Mouse (Mus musculus): ENCODE data around the gene Mfrp.

DNA sequence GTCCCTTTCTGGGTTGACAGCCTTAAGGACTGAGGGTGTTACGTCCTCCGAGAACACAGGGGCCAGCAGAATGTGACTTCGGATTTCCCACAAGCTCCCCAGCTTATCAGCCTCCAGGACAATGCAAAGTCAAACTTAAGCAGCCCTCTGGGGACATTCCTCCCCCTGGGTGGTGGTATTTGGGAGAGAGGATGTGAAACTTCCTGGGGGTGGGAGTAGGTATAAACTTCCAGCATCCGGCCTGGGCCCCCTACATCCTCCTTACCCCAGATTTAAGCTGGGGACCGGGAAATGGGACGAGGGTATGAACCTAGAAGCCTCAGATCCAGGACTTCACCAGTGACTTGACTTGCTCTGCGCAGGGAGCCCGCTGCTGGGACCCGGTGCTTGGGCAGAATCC is 28.1 kb downstream of the Mfrp start:
- no peak for TF ChIP-seq CTCF (IDR thresholded peaks at IDR 0.05; ENCODE audit: control insufficient read depth, insufficient read depth, low read length)
- TF ChIP-seq POLR2A (IDR thresholded peaks at IDR 0.05; ENCODE audit: borderline replicate concordance, control insufficient read depth, low read depth, low read length): no peak

All from bone marrow, adult 2 months (tissue).